Mouse (Mus musculus) gastrocnemius, postnatal 14 days (tissue): ENCODE measurements at regions not wholly inside any gene's neighbourhood (a gene's known extent, or its start where the extent isn't known, plus 50 kb on each side); places are given as distances from the start of the nearest gene placed in this dataset.

Source experiments
- DNase-seq: peaks from one replicate; pipeline ENCODE4 v3.0.0; 2021; ENCODE audit warnings: mixed read lengths
- intact Hi-C: fragments of 180-260 bp; cut with DNase I; formaldehyde crosslinking; loops from one replicate; pipeline ENCODE4 v1.15.1; 2025; ENCODE audit warnings: low total_unique reads

DNA sequence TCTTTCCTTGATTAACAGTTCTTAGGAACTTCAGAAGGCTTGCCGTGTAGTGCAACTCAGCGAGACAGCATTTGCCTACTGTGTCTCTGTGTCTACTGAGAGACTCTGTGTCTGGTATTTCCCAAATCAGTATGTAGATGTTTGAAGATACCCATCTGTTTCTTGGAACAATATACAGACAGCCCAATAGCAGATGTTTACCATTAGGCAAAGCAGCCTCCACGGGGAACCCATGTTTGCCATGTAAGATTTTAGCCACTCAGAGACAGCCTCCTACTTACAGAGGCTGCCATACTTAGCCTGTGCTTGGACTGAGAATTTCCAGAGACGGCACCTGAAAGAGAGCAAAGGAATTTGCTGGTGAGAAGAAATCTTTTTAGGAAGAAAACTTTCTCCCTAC, 100.9 kb upstream of the Hes1 start:
- intact Hi-C loops: no loop called here
- DNase-seq: no peak

DNA sequence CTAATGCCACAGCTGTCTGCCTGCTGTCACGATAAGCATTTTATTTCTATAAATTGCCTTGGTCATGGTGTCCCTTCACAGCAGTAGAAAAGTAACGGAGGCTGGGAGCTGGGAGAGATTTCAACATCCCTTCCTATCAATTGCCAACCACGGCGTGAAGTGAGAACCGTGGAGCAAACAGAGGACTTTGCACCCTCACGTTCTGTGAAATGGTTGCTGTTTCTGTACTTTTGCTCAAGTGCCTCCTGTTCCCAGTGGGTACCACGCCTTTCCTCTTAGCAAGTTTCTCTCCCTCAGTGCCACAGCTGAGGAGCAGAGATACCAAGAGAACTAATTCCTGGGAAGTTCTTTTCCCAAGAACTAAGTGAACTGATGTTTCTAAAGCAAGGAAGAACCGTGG, 99.6 kb upstream of the Hes1 start:
- intact Hi-C loops: no loop called here
- no peak for DNase-seq

GRCm38 (mm10) chr16:29968743-29969142, 95.4 kb upstream of the Hes1 start:
- intact Hi-C loops: no loop called here
- DNase-seq: no peak

GRCm38 (mm10) chr16:29972741-29973141, 91.4 kb upstream of the Hes1 start:
- DNase-seq: no peak
- intact Hi-C loops: no loop called here

GRCm38 (mm10) chr16:29973250-29973649, 90.9 kb upstream of the Hes1 start:
- intact Hi-C loops: no loop called here

DNA sequence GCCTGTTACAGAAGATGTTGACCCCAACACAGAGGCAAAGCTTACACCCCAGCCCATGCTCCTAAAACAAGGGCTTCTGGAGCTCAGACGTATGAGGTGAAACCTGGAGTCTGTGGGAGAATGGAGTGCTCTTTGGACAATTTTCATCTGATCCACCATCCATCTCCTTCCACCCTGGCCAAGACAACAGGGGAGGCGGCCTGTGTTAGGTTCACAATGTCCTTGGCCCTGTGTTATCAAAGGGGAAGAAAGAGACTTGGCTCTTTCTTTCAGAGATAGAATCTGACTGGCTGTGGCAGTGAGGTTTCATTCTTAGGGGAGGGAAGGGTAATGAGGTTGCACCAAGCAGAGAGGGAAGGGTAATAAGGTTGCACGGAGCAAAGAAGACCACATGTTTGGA, 88.4 kb upstream of the Hes1 start:
- DNase-seq: no peak
- intact Hi-C loops: no loop called here

More at GRCm38 (mm10) chr16:29973250-29973649, 90.9 kb upstream of the Hes1 start:
- DNase-seq: no peak

GRCm38 (mm10) chr16:29977011-29977410, 87.2 kb upstream of the Hes1 start:
- intact Hi-C loops: no loop called here
- DNase-seq: peak; percentile 53

GRCm38 (mm10) chr16:29977711-29978110, 86.5 kb upstream of the Hes1 start:
- no peak for DNase-seq
- intact Hi-C loops: no loop called here

- DNase-seq: no peak
- intact Hi-C loops: no loop called here
These were observed 85.1 kb upstream of the Hes1 start for GRCm38 (mm10) chr16:29979066-29979465.

GRCm38 (mm10) chr16:29981543-29981942, 82.6 kb upstream of the Hes1 start:
- no peak for DNase-seq
- intact Hi-C loops: no loop called here

GRCm38 (mm10) chr16:29982224-29982785, 81.9 kb upstream of the Hes1 start:
- intact Hi-C loops: no loop called here
- no peak for DNase-seq

DNA sequence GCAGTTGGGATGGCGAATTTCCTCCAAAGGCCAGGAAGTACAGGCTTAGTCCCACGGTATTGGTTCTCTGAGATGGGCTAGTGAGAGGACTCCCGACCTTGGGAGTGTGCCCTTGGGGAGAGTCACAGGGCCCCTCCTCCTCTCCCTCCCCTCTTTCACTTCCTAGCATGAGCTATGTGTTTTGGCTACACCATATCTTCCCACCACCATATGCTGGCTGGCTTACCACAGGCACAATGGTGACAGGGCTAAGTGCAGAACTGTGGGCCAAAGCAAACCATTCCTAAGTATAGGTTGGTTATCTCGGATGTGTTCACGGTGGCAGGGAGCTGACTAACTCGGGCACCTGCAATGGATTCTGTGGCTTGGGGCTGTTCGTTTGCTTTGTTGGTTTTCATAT, 81.0 kb upstream of the Hes1 start:
- no peak for DNase-seq
- intact Hi-C loops: no loop called here

GRCm38 (mm10) chr16:29985126-29985931, 78.9 kb upstream of the Hes1 start:
- no peak for DNase-seq

DNA sequence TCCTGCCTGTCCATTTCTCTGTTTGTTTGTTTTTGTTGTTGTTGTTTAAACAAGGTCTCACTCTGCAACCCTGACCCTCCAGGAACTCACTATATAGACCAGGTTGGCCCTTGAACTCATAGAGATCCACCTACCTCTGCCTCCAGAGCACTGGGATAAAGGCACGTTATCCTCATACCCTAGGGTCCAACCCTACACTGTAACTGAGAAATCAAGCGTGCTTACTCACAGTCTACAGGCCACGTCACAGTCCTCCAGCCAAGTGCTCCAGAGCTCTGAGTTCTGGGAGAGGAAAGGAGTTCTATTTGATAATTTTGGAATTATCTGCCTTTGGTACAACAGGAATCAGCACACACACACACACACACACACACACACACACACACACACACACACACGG, 76.6 kb upstream of the Hes1 start:
- intact Hi-C loops: no loop called here
- no peak for DNase-seq

More at GRCm38 (mm10) chr16:29985126-29985931, 78.9 kb upstream of the Hes1 start:
- intact Hi-C loops: no loop called here

- intact Hi-C loops: no loop called here
These were observed 76.2 kb upstream of the Hes1 start for GRCm38 (mm10) chr16:29987999-29988398.

GRCm38 (mm10) chr16:29989308-29989707, 74.9 kb upstream of the Hes1 start:
- intact Hi-C loops: no loop called here
- no peak for DNase-seq

More at GRCm38 (mm10) chr16:29987999-29988398, 76.2 kb upstream of the Hes1 start:
- no peak for DNase-seq

- intact Hi-C loops: no loop called here
- no peak for DNase-seq
These were observed 73.8 kb upstream of the Hes1 start for GRCm38 (mm10) chr16:29990393-29990792.

DNA sequence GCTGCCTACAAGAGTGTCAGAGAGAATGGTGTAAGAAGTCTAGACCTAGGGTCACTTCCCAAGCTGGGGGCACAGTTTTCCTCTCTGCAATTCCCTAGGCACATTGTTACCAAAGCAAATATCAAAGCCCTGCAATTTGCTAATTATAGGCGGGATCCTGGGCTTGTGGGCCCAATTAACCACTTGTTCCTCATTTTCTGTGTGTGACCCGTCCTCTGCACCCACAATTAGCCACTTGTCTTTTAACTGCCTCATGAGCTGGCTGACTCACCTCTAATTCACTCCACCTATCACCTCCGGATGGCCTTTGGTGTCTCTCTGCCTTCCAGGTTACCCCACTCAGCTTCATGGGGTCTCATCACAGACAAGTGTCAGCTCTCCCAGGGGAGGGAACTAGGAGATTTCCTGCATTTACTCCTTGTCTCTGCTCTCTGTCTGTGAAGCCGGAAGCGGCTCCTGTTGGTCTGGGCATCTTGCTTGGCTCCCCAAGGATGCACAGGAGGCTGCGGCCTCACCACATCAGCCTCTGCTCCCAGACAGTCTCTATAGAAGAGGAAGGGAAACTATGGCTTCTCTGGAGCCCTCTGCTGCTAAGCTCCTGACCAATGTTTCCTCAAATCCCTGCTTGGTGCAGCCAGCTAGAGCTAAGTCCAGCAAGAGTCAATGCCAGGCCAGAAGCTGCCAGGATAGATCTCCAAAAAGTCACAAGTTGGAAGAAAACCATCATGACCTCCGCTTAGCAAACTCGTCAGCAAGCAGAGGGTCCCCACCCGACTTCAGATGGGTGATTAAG, 73.2 kb upstream of the Hes1 start:
- intact Hi-C loops: no loop called here
- no peak for DNase-seq

DNA sequence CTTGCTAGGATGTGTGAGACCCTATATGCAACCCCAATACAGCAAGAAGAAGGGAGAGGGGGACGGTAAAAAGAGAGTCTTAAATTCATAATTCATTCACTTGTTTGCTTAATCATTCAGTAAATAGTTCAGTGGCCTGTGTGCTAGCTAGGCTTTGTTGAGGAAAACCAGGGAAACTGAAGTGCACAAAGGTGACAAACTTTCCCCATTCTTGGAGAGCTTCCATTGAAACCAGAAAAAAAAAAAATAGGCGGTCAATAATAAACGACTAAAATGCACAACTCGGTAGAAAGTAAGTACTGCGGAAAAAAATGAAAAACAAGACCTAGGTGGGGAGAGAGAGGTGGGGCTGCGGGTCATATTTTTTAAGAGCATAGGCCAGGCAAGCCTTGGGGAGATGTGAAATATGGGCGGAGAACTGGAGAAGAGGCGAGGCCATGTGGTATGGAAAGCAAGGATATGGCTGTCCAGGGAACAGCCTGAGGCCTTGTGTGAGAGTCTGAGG, 72.3 kb upstream of the Hes1 start:
- DNase-seq: no peak
- intact Hi-C loops: no loop called here

DNA sequence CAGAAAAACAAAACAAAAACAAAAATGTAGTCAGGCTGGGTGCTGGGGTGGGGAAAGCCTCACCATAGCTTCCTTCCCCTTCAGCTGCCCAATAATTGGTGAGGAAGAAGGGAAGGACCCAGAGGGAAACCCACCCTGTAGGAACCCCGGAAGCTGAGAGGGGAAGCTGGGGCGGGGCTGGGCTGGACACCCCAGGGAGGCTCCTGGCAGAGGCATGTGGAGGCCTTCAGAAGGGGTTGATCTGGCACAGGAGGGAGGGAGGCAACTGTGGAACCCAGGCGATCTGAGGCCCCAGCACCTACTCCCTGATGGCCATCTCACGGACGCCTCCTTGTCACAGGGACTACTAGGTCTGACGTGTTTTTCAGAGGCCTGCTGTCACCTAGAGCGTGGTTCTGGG, 71.1 kb upstream of the Hes1 start:
- intact Hi-C loops: no loop called here
- DNase-seq: no peak
